Mouse (Mus musculus): ENCODE measurements at regions not wholly inside any gene's neighbourhood (a gene's known extent, or its start where the extent isn't known, plus 50 kb on each side); places are given as distances from the start of the nearest gene placed in this dataset.

DNA sequence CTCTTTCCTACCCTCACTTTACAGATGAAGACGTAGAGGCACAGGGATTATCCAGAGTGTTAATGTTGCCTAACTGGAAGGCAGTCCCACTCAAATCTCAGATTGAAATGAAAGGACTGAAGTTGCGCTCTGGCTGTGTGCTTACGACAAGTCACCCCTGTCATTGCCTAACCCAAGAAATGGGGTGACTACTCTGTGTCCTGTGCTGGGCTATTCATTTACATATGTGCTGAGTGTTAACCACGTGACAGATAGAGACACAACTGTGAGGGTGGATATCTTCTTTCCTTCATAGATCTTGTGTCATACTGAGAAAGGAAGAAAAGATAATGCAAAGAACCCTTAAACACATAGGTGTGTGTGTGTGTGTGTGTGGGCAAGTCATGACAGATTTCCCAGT lies 120.7 kb upstream of the Zc3h12c start:
- no peak for DNase-seq

DNA sequence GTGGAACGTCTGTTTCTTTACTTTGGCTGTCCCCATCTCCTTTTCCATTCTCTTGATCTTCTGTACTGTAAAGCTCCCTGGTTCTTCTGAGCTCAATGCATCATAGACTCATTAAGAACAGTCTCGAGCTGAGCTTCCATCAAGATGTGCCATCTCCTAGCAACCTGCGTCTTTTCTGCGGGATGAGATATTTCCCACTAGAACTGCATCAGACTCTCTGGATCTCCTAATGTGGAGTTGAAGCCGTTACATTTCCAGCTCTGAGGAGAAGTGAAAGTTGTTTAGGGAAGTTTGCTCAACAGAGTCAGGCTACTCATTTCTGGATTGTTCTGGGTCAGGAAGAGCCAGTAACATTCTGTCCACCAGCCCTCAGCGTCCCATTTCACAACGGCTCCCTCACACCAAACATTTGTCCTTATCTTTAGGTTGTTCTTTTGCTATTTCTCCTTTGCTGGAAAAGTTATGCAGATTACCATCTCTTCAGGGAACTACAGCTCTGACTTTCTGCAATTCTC lies 119.4 kb upstream of the Zc3h12c start:
- no peak for DNase-seq

DNA sequence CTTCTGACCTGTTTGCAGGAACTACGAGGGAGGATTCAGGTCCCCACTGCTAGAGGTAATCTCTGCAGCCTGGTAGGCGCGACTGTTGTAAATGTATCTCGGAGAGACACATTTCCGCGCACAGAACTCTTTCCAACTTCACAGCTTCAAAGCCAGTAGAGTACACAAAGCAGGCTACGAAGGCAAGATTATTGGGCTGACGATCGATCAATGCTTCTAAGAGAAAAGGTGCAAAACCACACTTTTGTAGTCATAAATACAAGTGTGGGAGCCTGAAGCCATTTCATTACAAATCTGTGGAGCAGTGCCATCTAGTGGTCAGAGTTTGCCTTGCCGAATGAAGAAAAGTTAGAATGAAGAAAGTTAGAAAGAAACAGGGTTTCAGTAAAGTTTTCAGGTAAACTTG lies 118.9 kb upstream of the Zc3h12c start:
- DNase-seq, result peak; percentile 50

DNA sequence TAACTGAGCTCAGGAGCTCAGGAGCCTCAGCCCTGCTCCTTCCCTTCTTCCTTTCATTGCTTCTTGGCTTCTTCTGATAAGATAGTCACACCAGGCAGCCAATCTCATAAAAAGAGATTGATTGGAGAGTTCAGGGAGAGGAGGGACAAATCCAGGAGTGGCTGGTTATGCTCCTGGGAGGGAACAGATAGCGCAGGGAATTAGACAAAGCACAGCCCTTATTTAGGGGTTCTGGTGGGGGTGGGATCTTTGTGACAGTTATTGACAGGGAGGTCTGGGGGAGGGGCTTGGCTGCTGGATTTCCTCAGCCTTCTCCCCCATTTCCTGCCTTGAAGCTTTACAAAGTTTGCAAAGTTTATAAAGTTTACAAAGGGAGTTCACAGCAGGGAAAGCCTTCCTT lies 117.7 kb upstream of the Zc3h12c start:
- DNase-seq, result no peak

DNA sequence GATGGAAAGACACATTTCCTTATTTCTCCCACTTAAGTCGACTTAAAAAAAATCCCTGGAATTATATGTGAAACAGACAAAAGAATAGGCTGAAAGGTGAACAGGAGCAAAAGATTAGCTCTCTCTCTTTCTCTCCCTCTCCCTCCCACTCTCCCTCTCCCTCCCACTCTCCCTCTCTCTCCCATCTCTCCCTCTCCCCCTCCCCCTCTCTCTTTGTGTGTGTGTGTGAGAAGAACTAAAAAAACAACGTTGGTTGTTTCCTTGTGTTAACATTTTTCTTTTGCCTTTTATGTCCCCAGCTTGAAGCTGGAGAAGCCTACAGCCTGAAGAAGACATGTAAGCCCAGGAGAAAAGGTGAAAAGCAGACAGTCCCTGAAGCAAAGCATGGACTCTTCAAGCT lies 115.2 kb upstream of the Zc3h12c start:
- no peak for DNase-seq

DNA sequence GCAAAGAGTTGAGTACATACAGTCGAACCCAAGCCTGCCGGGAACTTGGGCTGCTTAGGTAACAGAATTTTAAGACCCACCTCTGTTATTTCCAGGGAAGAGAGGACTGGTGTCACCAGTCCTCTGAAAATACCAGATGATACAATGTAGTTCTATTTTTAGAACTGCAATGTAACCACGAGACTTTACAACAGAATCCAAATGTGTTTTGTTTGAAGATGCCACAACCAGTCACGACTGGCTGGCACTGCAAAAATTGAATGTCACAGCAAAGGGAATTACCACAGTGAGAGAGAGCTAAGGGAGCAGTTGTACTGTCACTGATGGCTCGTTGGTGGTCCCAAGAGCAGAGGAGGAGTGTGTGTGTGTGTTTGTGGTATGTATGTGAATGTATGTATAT lies 112.6 kb upstream of the Zc3h12c start:
- no peak for DNase-seq

DNA sequence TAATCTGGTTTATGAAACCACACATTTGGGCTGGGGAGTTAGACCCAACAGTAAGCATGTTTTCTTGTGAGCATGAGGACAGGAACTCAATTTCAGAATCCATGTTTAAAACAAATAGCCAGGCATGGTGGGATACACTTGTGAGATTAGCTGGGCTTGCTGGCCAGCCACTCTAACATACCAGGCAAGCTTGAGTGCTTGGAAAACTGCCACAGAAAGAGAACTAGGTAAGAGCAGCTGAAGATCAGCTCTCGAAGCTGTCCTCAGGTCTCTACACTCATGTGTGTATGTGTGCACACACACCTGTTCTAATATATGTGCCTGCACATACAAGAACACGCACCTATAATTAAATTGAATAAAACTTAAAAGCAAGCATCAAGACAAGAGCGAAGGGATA lies 112.2 kb upstream of the Zc3h12c start:
- DNase-seq, result no peak

DNA sequence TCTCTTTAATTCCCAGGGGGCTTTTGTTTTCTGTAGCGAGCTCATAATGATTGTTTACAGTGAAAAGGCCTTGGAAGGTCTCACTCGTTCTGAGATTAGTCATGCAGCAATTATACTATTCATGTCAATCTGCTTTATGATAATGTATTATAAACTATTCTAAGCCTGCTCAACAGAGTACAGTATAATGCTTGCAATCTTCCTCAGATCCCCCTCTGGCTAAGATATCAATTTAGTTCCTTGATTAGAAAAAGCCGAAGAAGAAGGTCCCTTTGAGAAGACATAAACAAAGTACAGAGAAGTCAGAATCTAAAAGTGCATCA lies 110.3 kb upstream of the Zc3h12c start:
- no peak for DNase-seq

DNA sequence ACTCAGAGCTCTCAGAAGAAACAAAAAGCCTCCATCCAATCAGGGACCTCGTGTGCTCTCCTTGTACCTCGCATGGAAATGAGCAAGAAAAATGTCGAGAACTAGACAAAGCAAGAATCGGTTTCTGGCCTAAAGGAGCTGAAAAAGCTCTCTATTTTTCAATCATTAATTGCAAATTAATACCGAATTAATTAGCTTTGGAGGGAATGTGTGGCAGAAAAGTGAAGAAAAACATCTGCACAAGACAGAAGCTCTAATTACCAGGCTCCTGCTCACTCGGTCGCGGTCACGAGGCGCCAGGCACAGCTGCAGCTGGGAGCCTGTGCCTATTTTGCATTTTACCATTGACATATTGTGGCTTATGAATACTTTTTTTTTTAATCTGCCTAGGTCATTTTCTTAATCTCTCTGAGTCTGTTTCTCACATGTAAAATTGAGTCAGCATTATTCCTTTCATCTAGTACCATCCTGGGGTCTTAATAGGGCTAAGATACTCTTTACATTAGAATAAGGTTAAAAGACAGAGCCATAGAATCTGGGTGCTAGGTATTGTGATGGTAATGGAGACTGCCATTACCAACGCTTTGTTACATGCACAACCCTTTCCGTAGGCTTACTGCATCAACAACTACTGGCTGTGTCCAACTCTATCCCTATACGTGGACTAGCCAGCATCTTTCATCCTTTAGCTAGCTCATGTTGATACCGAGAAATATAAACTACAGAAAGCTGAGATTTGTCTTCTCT lies 109.8 kb upstream of the Zc3h12c start:
- no peak for DNase-seq

DNA sequence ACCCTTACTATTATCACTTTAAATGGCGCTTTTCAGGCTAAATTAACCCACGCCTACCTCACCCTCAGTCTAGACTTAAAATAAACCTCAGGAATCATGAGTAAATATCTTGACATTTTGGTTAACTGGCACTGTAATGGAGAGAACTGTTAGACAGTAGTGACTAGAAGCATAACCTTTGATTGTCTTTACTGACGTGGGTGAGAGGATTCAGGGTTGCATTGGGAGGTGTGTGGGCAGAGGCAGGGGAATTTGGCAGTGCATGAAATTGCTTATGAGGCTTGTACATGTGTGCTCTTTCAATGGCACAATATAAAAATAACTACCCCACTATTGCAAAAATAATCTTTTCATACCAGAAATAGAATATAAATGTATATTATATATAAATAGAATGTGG lies 105.6 kb upstream of the Zc3h12c start:
- DNase-seq, result no peak

DNA sequence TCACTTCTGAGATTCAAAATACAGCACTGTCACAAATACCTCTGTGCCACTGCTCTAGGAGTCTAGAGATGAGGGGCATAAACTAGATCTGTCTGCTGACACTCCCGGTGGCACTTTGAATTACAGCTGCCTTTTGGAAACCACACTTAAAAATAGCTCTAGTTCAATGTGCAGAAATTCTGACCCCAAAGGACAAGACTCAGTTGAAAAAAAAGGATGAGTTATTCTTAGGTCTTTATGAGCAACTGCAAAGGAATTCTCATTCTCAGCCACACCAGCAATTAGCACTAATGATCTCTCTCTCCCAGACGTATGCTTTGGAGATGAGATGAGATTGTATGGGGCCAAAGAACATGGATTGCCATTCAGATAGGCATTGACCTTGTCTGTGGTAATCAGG lies 104.3 kb upstream of the Zc3h12c start:
- no peak for DNase-seq

DNA sequence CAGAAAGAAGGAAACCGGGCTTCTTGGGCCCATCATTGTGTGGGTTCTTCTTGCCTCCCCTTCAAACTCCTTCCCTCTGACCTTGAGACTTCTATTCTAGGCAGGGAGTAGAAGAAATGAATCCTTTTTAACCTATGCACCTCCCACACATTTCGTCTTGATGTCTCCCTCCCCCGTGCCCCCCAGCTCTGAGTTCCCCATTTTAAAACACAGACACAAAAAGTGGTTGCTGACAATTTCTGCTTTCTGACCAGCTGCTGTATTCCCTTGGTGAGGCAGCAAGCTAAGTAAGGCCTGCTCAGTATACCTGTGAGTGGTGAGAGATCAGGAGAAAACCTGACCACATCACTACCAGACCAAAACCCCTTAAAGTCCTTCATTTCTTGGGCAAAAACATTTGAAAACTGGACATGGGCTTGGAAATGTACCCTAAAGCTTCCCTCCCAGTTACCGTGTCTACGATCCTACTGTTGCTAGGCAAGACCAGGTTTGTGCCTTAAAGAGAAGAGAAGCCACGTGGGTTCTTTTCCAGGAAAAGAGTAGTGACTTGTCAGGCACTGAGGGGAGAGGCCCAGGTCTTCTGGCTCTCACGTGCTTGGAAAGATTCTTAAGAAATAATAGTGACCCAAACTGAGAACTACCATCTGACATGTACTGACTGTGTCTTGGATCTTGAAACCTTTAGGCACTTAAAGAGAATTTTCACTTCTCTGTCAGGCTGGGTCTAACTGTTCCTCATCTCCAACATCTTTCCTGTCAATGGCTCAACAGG lies 103.2 kb upstream of the Zc3h12c start:
- DNase-seq, result no peak

DNA sequence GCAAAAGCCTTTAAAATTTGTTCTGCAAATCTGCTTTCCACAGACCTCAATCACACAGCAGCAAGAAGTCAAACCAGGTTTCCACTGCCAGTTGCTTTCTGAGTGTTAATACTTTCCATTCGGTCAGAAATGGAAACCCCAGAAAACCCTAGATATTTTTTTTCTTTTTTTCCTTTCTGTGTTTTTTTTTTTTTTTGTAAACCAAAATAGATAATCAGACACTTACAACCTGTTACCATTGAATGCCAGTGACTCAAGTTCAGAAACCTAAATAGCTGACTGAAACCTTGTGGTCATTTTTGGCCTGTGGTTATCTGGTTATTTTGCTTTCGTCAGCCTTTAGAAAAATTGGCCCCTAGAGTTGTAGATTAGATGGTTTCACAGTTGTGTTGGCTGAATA lies 93.2 kb upstream of the Zc3h12c start:
- no peak for DNase-seq

DNA sequence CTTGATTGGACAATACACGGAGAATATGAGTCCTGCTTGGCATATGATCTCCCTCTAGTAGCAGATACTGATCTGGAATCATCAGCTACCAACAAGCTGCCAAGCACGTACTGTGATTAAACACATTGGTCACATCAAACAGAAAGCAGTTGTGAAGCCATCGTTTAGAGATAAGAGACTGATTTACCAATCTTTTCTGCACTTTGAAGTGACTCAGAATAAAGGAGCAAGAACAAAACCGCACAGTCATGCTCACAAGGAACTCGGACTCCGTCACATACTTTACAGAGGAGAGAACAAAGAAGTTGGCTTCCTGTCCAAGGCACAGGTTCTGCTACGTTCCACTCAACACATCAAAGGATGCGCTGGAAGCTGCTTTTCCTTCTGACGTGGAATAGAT lies 91.1 kb upstream of the Zc3h12c start:
- DNase-seq, result no peak

DNA sequence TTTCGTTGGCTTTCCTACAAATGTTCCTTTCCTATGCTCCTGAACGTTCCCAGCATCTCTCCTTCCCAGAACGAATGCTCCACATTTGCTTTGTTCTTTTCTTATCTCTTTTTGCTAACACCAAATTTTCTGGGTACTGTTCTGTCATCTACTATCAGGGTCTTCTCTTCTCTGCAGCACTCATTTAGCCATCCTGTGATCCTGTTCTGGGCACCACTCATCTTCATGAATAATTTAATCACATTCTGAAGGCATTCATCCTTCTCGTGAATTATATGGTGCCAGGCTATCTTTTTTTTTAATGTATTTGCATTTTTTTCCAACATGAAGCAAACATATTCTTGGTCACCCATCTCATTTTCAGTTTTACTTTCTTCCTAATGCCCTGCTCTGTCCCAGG lies 87.3 kb upstream of the Zc3h12c start:
- DNase-seq, result no peak

DNA sequence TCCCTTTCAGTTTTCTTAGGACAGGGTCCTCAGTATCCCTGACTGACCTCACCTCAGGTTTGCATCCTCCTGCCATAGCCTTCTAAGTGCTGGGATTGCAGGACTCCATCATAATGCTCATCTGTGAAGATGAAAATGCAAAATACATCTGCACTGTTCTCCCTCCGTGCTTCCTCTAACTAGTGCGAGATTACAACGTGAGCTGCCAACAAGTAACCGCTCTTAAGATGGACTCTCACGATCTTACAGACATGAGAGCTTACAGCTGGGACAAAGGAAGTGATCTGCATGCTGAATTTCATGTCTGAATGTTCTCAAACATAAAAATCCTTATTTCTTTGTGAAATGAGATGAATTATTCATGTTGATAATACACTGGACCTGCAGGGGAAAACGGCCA lies 86.1 kb upstream of the Zc3h12c start:
- no peak for DNase-seq

DNA sequence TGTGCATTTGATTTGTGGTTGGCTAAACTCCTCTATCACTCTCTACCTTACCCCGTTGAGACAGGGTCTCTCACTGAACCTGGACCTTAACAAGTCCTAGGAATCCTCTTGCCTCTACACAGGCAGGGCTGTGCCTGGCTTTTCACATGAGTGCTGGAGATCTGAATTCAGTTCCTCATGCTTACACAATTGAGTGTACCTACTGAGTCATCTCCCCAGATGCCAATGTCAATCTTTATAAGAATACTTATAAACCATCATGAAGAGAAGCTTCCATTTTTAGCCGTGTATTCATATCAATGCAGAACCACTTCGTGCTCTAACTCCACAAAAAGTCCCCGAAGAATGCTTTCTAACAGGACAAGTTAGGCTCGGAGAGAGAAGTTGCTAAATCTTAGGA lies 83.1 kb upstream of the Zc3h12c start:
- DNase-seq, result no peak

DNA sequence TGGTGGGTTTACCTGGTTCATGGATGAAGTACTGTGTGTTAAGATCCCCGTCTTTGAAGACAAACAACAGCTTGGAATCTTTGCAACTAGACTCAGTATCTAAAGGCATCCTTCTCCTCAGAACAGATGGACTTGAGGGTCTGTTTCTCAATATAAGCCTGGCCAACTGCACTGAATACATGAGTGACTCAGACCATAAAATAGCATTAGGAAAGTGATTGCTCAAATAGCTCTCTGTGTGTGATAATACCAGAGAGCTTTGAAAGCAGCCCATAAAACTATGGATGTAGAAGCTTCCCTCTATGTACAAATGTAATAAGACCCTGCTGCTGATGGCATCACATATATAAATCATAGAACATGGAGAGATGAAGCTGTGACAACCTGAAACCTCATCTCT lies 78.3 kb upstream of the Zc3h12c start:
- DNase-seq, result no peak

DNA sequence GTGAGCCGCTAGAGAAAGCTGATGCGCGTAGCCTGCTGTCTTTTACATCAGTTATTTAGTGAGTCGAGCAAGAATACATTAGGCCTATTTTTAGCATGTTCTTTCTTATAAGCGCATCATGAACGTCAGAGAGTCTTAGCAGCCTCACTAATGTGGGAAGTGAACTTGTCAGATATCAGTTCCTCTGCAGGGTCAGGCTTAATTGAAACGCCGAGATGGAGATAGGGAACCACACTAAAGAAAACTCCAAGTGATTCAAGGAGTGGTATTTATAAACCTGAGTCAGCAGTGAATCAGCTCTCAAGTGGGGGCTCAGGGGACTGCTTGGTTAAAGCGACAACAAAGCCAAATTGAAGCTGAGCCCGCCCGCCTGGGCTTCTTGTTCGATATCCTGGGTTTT lies 75.7 kb upstream of the Zc3h12c start:
- no peak for DNase-seq

DNA sequence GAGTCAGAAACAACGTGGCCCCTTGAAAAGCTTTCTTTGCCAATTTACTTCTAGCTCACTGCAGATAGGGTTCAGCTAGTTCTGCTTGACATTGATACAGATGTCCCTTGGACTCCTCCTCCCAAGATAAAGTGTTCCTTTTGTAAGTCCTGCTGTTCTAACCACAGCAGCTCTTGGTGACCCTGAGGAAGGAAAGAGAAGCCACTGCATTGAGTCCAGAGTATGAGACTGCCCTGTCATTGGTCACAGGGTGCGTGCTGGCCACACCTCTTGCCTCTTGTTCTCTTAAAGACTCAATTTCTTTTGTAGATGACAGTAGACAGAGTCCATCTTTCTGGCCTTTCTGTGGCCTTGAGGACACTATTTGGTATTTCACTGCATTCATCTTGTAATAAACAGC lies 74.7 kb upstream of the Zc3h12c start:
- no peak for DNase-seq

DNA sequence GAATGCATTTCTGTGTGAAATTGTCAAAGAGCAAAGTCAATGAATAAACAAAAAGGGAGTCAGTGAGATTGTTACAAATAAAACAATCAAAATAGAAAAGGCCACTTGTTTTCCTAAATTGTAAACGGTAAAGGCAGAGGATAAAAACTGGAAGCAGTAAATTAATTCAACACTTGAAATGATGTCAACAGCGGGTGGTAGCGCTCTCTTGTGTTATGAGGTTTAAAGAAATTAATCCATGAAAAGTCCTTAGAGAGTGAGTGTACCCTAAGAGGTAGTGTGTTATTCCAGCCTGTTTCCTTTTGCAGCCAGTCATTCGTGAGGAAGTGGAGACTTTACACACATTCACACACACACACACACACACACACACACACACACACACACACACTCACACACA lies 73.2 kb upstream of the Zc3h12c start:
- DNase-seq, result no peak

DNA sequence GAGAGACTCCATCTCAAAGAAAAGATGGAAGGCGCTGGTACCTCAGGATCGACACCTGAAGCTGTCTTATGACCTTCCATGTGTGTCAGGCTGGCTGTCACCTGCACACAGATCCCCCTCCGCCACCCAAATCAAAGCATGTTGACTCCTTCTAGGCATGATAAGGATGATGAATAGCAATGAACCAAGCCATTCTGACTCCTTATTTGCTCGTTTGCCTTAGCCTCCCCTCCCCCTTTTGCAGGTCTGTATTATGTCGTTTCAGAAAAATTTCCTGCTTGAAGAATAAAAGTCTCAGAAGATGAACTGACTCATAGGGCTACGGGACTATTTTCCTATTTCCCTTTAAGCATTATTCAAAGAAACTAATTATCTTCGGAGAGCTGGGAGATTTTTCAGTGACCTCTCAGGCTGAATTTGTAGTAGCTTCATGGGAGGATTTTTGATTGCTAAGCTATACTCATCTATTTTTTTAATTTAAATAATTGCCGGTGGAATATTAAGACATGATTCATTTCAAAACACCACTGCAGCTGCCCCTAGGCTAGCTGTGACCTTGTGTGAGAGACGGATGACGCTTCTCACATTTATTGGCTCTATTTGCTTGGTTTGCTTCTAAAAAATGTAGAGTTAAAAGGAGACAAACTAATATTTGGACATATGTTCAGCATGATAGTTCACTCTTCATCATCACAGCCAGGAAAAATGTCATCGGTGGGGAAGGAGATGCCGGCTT lies 72.4 kb upstream of the Zc3h12c start:
- no peak for DNase-seq

DNA sequence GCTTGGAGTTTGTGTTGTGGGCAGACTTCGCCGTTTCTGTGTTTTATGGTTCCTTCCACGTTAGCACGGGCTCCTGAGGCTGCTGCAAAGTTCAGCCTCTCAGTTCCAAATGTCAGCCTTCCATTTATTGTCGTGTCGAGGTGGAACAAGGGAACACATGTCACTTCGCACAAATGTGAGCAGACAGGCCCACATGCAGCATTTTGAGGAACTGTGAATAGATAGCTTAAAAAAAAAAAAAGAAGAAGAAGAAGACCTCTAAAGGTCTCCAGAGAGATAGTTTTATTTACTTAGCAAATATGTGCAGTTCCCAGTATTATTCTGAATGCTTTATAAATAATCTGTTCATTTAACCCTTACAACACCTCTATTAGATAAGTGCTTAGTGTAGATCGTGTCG lies 66.4 kb upstream of the Zc3h12c start:
- no peak for DNase-seq

DNA sequence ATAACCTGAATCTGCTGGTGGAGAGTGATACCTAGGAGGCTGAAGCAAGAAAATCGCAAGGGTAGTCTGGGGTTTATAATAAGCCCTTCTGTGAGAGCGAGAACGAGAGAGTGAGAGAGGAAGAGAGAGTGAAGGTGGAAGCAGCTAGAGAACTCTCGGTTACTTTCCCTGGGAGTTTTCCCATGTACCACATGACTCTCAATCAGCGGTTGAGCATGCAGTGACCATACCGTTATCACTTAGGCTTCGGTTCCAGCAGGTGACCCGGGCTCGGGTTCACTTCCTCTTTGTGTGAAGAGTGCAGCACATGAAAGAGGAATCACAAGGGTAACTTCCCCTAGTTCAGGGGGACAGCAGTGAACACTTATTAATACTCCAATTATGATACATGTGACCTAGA lies 61.2 kb upstream of the Zc3h12c start:
- DNase-seq, result no peak
